Mouse (Mus musculus) heart, postnatal 0 days (tissue): ENCODE results near the gene Astl. TPM values are rescaled to one million over a fixed set of nuclear protein-coding genes. Genes with fewer than 3 reads are reported as not detected.

Experiments used
- ATAC-seq: fragments of 200-750 bp; cut with Nextera tagmentation; 2 replicates; pipeline ENCODE4 v1.8.0; 2017; ENCODE audit warnings: low read depth, moderate number of reproducible peaks, moderate library complexity; ENCODE audit not compliant: insufficient read depth
- DNase-seq: peaks from one replicate; pipeline ENCODE4 v3.0.0-alpha.2; 2016; ENCODE audit warnings: low spot score
- H3K27ac ChIP-seq: fragments of 300-500 bp; sonication (generic); 2 replicates; pipeline ENCODE4 v1.5.1; 2014; ENCODE audit warnings: low read depth, mild to moderate bottlenecking
- H3K27me3 ChIP-seq: fragments of 300-500 bp; sonication (generic); 2 replicates; pipeline ENCODE4 v1.6.1; 2014; ENCODE audit warnings: low read length, mixed read lengths; ENCODE audit not compliant: control insufficient read depth, insufficient read depth
- H3K36me3 ChIP-seq: fragments of 300-500 bp; sonication (generic); replicated peaks from 2 replicates; pipeline ENCODE4 v1.6.1; 2014; ENCODE audit warnings: low read length, mixed read lengths; ENCODE audit not compliant: control insufficient read depth, insufficient read depth
- H3K4me1 ChIP-seq: fragments of 300-500 bp; sonication (generic); 2 replicates; pipeline ENCODE4 v1.6.1; 2014; ENCODE audit warnings: antibody characterized with exemption; ENCODE audit not compliant: control insufficient read depth, insufficient read depth
- H3K4me2 ChIP-seq: fragments of 300-500 bp; sonication (generic); 2 replicates; pipeline ENCODE4 v1.6.1; 2014; ENCODE audit warnings: low read depth, mild to moderate bottlenecking, low read length, moderate library complexity
- H3K4me3 ChIP-seq: fragments of 300-500 bp; sonication (generic); 2 replicates; pipeline ENCODE4 v1.5.1; 2014; ENCODE audit warnings: low read depth, low read length
- H3K9ac ChIP-seq: fragments of 300-500 bp; sonication (generic); replicated peaks from 2 replicates; pipeline ENCODE4 v1.6.1; 2014; ENCODE audit warnings: low read depth, low read length, mixed read lengths
- H3K9me3 ChIP-seq: fragments of 300-500 bp; sonication (generic); replicated peaks from 2 replicates; pipeline ENCODE4 v1.6.1; 2016; ENCODE audit warnings: low read length; ENCODE audit not compliant: control insufficient read depth
- CTCF ChIP-seq: IDR thresholded peaks from 2 replicates; pipeline ENCODE4 v1.5.1; 2016; ENCODE audit warnings: antibody characterized with exemption, control low read depth, low read depth
- EP300 ChIP-seq: IDR thresholded peaks from 2 replicates; pipeline ENCODE4 v1.6.1; 2016; ENCODE audit warnings: antibody characterized with exemption, low read depth
- WGBS: fragments of 180-500 bp; shearing (Covaris S2); extraction: QIAGEN DNeasy Blood & Tissue Kit; methylation state at CpG from one replicate; pipeline ENCODE4 v1.1.7; 2014; 5-methylcytosine and 5-hydroxymethylcytosine counted together
- polyA plus RNA-seq: library from polyadenylated mRNA; unstranded; fragments of >200 nt; fragmentation: Nextera tagmentation; extraction: Ambion mirVana; gene quantifications from 2 replicates; pipeline ENCODE4 v1.2.1, GENCODE M21; 2015
- total RNA-seq: library from RNA; depleted of rRNA; stranded (reverse); fragments of >200 nt; gene quantifications from 2 replicates; pipeline ENCODE4 v1.2.3, GENCODE M21; 2014; ENCODE audit warnings: low replicate concordance

Gene Astl
- total and polyA plus RNA-seq, 2 experiments from 2014 or later, result not detected

DNA sequence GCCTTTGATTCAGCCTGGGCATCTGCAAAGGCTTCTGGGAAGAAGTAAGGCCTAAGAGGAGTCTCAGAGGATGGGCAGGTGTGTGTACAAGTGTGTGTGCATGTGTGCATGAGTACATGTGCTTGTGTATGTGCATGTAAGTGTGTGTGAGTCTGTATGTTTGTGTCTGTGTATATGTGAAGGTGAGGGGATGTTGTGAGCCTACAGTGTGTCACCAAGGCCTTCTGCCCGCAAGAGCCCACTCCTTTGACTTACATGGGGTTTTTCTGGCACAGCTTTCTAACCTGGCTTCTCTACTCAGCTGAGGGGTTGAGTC is 23.3 kb upstream of the Astl start:
- no peak overlapping the region for H3K4me3 ChIP-seq
- peak overlapping the region; percentile 87 for H3K27ac ChIP-seq
- no peaks in the 10 kb centered on the region for H3K9me3 ChIP-seq
- H3K4me1 ChIP-seq, result no peaks in the 10 kb centered on the region
- ATAC-seq (no peak), DNase-seq (no peak)
- TF ChIP-seq CTCF, result no peak
- no peak for TF ChIP-seq EP300
- no peak overlapping the region for H3K4me2 ChIP-seq
- H3K9ac ChIP-seq, result no peak overlapping the region
- no peaks in the 10 kb centered on the region for H3K36me3 ChIP-seq
- H3K27me3 ChIP-seq, result no peaks in the 10 kb centered on the region
- 80% methylated on average over 1 of the region's 1 CpGs for WGBS

DNA sequence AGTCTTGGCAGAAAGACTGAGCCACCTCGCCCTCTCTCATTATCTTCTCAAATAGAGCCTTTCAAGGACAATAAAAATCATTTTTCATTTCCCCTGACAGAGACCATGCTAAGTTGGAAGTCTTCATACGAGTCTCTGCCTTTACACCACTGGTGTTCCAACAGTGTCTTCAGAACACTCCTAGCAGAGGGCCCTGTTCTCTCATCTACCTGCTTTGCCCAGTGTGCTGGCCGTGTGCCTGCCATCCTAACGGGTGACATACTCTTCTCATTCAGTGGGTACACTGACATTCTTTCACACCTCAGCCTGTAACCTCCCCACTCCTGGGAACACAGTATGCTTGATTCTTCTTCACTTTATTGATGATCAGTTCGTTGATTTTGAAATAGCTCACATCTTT is 22.0 kb upstream of the Astl start:
- Histone ChIP-seq H3K9me3 (no peaks in the 10 kb centered on the region), H3K36me3 (no peaks in the 10 kb centered on the region), H3K4me2 (no peak overlapping the region), H3K4me3 (no peak overlapping the region), H3K9ac (no peak overlapping the region), H3K27me3 (no peaks in the 10 kb centered on the region), H3K4me1 (no peaks in the 10 kb centered on the region), H3K27ac (no peak overlapping the region)
- WGBS, result 70% methylated on average over 5 of the region's 5 CpGs
- DNase-seq (no peak), ATAC-seq (no peak)
- TF ChIP-seq EP300, result no peak
- TF ChIP-seq CTCF, result no peak

DNA sequence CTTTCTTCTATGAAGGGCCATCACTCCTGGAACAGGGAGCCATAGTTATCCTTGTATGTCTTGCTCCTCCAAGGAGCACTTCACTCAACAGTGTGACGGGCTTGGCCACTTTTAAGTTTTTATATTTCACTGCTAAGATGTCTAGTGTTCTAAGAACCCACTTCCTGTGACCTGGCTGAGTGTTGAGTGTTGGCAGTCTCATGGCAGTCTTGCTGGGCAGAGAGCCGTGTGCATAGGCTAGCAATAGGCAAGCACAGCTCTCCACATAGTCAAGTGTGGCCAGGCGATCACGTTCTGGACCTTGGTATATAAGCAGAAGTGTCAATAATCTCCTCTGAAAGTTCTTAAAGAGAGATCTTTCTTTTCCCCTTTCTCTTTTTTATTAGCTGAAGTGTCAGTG is 20.3 kb upstream of the Astl start:
- ATAC-seq, result no peak
- Histone ChIP-seq H3K9me3 (no peaks in the 10 kb centered on the region), H3K36me3 (no peaks in the 10 kb centered on the region), H3K4me1 (no peaks in the 10 kb centered on the region), H3K4me3 (no peak overlapping the region), H3K9ac (no peak overlapping the region), H3K27ac (no peak overlapping the region), H3K4me2 (no peak overlapping the region), H3K27me3 (no peaks in the 10 kb centered on the region)
- TF ChIP-seq EP300, result no peak
- no peak for TF ChIP-seq CTCF
- DNase-seq, result no peak
- 78% methylated on average over 4 of the region's 4 CpGs for WGBS

DNA sequence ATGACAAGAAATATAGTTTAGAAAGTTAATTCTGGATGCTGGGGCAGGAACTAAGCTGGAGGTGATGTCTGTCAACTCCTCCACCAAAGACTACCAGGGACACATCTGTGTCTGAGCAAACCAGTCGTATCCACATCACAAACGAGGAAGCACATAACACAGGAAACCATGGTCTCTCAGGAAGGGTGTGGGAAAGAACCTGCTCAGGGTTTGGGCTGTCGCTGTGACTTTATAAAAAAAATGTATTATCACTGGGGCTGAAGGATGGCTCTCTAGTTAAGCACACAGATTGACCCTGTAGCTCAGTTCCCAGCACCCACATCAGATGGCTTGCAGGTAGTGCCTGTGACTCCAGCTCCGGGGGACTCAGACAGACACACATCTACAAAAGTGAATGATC is 19.4 kb upstream of the Astl start:
- H3K4me2 ChIP-seq, result no peak overlapping the region
- ATAC-seq, result no peak
- H3K27me3 ChIP-seq, result no peaks in the 10 kb centered on the region
- H3K4me1 ChIP-seq, result no peaks in the 10 kb centered on the region
- H3K9ac ChIP-seq, result no peak overlapping the region
- 44% methylated on average over 4 of the region's 4 CpGs for WGBS
- no peak for DNase-seq
- no peaks in the 10 kb centered on the region for H3K36me3 ChIP-seq
- H3K27ac ChIP-seq, result no peak overlapping the region
- H3K4me3 ChIP-seq, result no peak overlapping the region
- TF ChIP-seq EP300 (no peak), CTCF (no peak)
- H3K9me3 ChIP-seq, result no peaks in the 10 kb centered on the region

DNA sequence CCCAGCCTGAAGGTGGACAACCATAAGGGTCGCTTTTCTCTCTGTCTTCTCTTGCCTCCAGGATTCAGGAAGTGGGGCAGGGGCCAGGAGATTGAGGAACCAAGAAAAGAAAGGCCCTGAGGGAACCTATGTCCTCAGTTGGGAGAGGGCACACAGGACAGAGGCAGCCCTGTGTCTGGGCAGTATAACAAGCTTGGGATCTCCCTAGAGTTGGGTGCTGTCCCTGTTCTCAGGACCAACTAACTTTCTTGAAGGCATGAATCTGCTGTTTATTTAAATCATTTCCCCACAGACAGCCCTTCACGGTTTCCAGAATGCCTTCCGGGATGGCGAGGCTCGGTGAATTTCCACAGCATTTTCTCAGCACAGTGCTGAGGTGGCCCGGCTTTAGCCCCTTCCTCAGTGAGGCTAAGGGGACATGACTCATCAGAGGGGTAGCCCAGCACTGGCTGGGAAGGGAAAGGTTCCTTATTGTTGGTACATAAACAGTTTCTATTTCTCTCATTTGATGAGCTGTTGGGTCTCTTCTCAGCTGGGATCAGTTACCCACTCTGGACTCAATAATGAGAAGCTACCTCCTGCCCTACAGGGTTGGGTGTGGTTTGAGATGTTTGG is 15.7 kb upstream of the Astl start:
- Histone ChIP-seq H3K4me1 (no peaks in the 10 kb centered on the region), H3K4me2 (no peak overlapping the region), H3K9ac (no peak overlapping the region), H3K4me3 (no peak overlapping the region), H3K27me3 (no peaks in the 10 kb centered on the region), H3K9me3 (no peaks in the 10 kb centered on the region), H3K36me3 (no peaks in the 10 kb centered on the region), H3K27ac (no peak overlapping the region)
- DNase-seq (no peak), ATAC-seq (no peak)
- no peak for TF ChIP-seq EP300
- TF ChIP-seq CTCF, result no peak
- WGBS, result 50% methylated on average over 6 of the region's 6 CpGs

DNA sequence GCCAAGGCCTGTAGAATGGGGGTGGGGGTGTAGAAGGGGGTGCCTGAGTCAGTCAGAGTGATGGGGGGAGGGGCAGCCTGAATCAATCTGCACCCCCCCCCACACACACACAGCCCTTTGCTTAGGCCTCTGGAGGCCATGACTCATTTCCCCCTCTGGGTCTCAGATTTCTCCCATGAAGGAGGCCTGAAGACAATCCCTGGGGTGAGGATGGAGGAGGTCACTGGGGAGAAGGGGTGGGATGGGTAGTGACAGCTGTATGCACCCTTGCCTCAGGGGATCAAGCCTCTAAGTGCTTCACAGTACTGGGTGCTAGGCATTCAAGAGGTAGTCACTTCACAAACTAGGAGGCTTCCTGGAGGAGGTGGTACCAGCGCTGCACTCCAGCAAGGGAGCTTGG is 14.8 kb upstream of the Astl start:
- H3K27ac ChIP-seq, result no peak overlapping the region
- H3K4me2 ChIP-seq, result no peak overlapping the region
- no peak for DNase-seq
- no peak overlapping the region for H3K4me3 ChIP-seq
- 85% methylated on average over 1 of the region's 1 CpGs for WGBS
- no peaks in the 10 kb centered on the region for H3K36me3 ChIP-seq
- H3K9me3 ChIP-seq, result no peaks in the 10 kb centered on the region
- H3K9ac ChIP-seq, result no peak overlapping the region
- ATAC-seq, result no peak
- TF ChIP-seq EP300, result no peak
- TF ChIP-seq CTCF, result no peak
- H3K4me1 ChIP-seq, result no peaks in the 10 kb centered on the region
- H3K27me3 ChIP-seq, result no peaks in the 10 kb centered on the region
